Mouse (Mus musculus) CH12.LX (cell line): Measurements from ENCODE around the gene Pigl.

Experiments used
- CTCF ChIP-seq, 2 experiments: IDR thresholded peaks in 1 of 2; conservative IDR thresholded peaks in 1 of 2; 2 replicates each; pipeline ENCODE4 v1.5.1; 2011 to 2012; ENCODE audit warnings: low read depth in 2 of 2, low read length in 2 of 2, improper control_type of control experiment in 1 of 2, inconsistent platforms in 1 of 2, mild to moderate bottlenecking in 1 of 2, moderate library complexity in 1 of 2
- JUND ChIP-seq: conservative IDR thresholded peaks from 2 replicates; pipeline ENCODE4 v1.6.1; 2011; ENCODE audit warnings: low read depth, low read length, improper control_type of control experiment
- MAFK ChIP-seq: IDR thresholded peaks from 2 replicates; pipeline ENCODE4 v1.6.1; 2011; ENCODE audit warnings: low read length, improper control_type of control experiment; ENCODE audit not compliant: insufficient replicate concordance
- PAX5 ChIP-seq: IDR thresholded peaks from 2 replicates; pipeline ENCODE4 v1.6.1; 2012; ENCODE audit warnings: low read length, inconsistent platforms, mixed read lengths
- POLR2A ChIP-seq: IDR thresholded peaks from 2 replicates; pipeline ENCODE4 v1.6.1; 2011; ENCODE audit warnings: low read depth, mild to moderate bottlenecking, improper control_type of control experiment, low read length
- UBTF ChIP-seq: IDR thresholded peaks from 2 replicates; pipeline ENCODE4 v1.6.1; 2012; ENCODE audit warnings: low read depth, mild to moderate bottlenecking, inconsistent platforms, low read length, improper control_type of control experiment, moderate library complexity
- USF1 ChIP-seq: IDR thresholded peaks from 2 replicates; pipeline ENCODE4 v1.6.1; 2014; ENCODE audit warnings: low read depth, mild to moderate bottlenecking, inconsistent platforms, low read length, improper control_type of control experiment
- ZMIZ1 ChIP-seq: IDR thresholded peaks from 2 replicates; pipeline ENCODE4 v1.6.1; 2012; ENCODE audit warnings: low read depth, mild to moderate bottlenecking, inconsistent platforms, low read length, improper control_type of control experiment

GRCm38 (mm10) chr11:62470451-62470850 lies 12.2 kb downstream of the Pigl start:
- TF ChIP-seq POLR2A (no peak), ZMIZ1 (no peak), USF1 (no peak), PAX5 (no peak), CTCF (conservative IDR thresholded peaks at IDR 0.05 in 1 of 2, IDR thresholded peaks at IDR 0.05 in 1 of 2; ENCODE audit: low read depth in 2 of 2, low read length in 2 of 2) (no peak), MAFK (no peak), JUND (no peak), UBTF (no peak)
